Mouse (Mus musculus) cerebellum, adult 2 months (tissue): ENCODE data around the gene Bst1. TPM values are rescaled to one million over a fixed set of nuclear protein-coding genes. Genes with fewer than 3 reads are reported as not detected.

ENCODE experiments used
- DNase-seq, 2 experiments: peaks; one replicate each; pipeline ENCODE4 v3.0.0; 2021
- H3K27ac ChIP-seq: fragments of 200-500 bp; 2 replicates; pipeline ENCODE4 v1.5.1; 2012; ENCODE audit warnings: low read length, control low read depth, inconsistent platforms; ENCODE audit not compliant: insufficient read depth
- H3K27me3 ChIP-seq: fragments of 200-500 bp; 2 replicates; pipeline ENCODE4 v1.6.1; 2012; ENCODE audit warnings: inconsistent platforms, mild to moderate bottlenecking, low read length, moderate library complexity; ENCODE audit not compliant: control insufficient read depth, insufficient read depth
- H3K4me1 ChIP-seq: fragments of 200-500 bp; 2 replicates; pipeline ENCODE4 v1.6.1; 2011; ENCODE audit warnings: low read length; ENCODE audit not compliant: control insufficient read depth, insufficient read depth
- H3K4me3 ChIP-seq: fragments of 200-500 bp; replicated peaks from 2 replicates; pipeline ENCODE3; 2011; ENCODE audit warnings: mild to moderate bottlenecking, low read depth, low read length, control low read depth; ENCODE audit not compliant: insufficient read depth
- CTCF ChIP-seq: fragments of 200-500 bp; IDR thresholded peaks from 2 replicates; pipeline ENCODE4 v1.5.1; 2011; ENCODE audit warnings: low read depth, mild to moderate bottlenecking, control low read depth, low read length, moderate library complexity, borderline replicate concordance; ENCODE audit not compliant: insufficient read depth
- POLR2A ChIP-seq: fragments of 200-500 bp; IDR thresholded peaks from 2 replicates; pipeline ENCODE4 v1.6.1; 2011; ENCODE audit warnings: low read length, control low read depth, borderline replicate concordance; ENCODE audit not compliant: insufficient read depth
- WGBS: fragments of 180-500 bp; shearing (Covaris S2); methylation state at CpG from one replicate; pipeline ENCODE4 v1.1.7; 2018; 5-methylcytosine and 5-hydroxymethylcytosine counted together
- polyA plus RNA-seq: library from polyadenylated mRNA; depleted of rRNA; stranded (reverse); fragments of >200 nt; gene quantifications from 2 replicates; pipeline ENCODE4 v1.2.3, GENCODE M21; 2012

Bst1 gene
- polyA plus RNA-seq, 1 experiment, result 0.28 TPM

DNA sequence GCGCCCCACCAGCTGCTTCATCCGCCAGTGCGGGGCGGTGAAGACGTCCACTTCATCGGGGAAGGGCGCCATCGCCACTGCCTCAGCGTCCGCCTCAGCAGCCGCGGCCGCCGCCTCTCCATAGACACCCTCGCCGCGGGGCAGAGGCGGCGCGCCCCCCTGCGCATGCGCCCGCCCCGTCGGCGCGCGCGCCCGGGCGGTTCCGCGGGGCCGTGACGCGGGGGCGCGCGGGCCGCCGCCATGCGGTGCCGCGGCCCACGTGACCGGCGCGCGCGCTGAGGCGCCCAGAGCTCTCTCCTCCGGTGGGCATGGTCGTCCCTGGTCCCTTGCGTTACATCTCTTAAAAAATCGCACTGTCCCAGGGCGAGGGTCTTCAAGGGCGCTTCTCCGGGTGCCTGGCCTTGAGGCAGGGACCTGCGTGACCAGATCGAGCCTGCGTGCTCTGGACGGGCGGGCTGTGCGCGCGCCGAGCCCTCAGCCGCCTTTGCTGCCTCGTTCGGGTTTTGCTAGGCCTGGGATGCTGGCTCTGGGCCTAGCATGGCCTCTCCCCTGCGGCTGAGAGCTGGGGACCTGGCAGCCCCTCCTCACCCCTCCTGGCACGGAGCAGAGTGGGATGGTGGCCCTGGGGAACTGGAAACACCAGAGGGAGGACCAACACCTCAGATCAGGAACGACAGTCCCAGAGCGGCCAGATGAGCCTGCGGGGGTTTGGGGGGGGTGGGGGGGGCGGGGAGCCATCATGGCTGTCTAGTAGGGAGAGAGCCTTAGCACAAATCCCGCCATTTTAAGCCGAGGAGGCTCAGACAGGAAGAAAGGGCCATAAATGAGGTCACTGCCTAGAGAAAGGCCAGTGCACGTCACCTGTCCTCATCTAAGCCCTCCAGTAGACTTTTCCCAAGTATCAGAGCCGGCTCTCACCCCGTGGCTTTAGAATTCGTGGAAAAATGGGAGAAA, 36.4 kb upstream of the Bst1 start:
- H3K27me3 ChIP-seq, result no peaks in the 10 kb centered on the region
- H3K27ac ChIP-seq, result peak overlapping the region; percentile 96
- DNase-seq, result peak; percentile 82 to 89
- H3K4me1 ChIP-seq, result no peaks in the 10 kb centered on the region; the same call in 1 of the 2 replicates
- 2% methylated on average over 80 of the region's 82 CpGs for whole genome bisulfite sequencing
- TF ChIP-seq CTCF, result no peak
- TF ChIP-seq POLR2A, result peak; percentile 94
- H3K4me3 ChIP-seq, result peak overlapping the region; percentile 84

DNA sequence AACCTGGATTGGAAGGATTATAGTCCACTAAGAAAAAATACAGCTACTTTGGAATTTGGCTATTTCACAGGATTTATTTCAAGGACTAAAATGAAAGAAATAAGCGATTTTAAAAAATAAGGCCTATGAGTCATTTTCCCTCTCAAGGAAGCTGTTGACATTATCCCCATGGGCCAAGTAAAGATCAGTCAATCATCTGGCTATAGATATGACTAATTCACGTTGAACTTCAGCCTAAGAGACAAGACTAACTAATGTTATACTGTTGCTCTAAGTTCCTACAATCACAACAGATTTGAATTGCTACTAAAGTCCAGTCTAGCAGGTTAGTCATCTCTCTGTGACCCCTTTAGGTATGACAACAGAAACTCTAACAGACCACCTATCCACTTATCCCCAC, 34.7 kb upstream of the Bst1 start:
- DNase-seq, result no peak
- WGBS, result 90% methylated on average over 2 of the region's 2 CpGs
- H3K4me1 ChIP-seq, result no peaks in the 10 kb centered on the region

GRCm38 (mm10) chr5:43786607-43787006, 32.1 kb upstream of the Bst1 start:
- 90% methylated on average over 4 of the region's 4 CpGs for WGBS
- DNase-seq, result no peak
- Histone ChIP-seq H3K4me3 (no peak overlapping the region), H3K27ac (no peak overlapping the region), H3K4me1 (no peaks in the 10 kb centered on the region), H3K27me3 (no peaks in the 10 kb centered on the region)
- TF ChIP-seq POLR2A (no peak), CTCF (no peak)

More for the DNA sequence above, 34.7 kb upstream of the Bst1 start:
- Histone ChIP-seq H3K4me3 (no peak overlapping the region), H3K27ac (no peak overlapping the region), H3K27me3 (no peaks in the 10 kb centered on the region)
- TF ChIP-seq CTCF (no peak), POLR2A (no peak)

DNA sequence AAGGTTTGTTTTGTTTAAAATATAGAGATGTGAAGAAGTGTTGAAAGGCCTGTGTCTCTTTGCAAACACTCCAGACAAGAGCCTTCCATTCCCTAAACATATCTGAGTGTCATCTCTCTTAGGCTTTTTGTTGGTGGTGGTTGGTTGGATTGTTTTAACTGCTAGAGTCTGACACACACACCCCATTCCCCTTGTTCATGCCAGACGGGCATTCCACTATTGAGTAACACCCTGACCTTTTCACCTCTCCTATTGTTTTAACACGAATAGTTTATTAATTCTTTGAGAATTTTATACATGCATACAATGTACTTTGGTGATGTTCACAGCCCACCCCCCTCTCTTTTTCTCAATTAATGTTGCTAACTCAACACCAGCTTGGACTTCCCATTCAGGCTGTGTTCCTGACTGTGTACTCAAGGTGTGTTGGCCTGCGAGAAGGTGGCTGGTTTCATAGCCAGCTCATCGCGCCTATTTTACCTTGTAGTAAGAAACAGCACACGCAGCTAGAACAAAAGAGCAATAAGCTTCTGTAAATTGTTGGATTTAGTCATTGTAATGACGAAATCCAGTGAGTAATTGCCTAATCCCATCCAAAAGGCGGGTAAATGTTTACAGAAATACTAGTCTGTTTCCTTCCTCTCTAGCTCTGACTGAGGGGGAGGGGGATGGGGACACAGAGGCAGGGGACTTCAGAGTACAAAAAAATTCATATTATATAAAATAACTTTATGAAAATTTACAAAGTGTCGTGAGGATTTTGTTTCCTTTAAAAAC, 30.5 kb upstream of the Bst1 start:
- TF ChIP-seq POLR2A (no peak), CTCF (no peak)
- H3K27me3 ChIP-seq, result no peaks in the 10 kb centered on the region
- no peak overlapping the region for H3K4me3 ChIP-seq
- no peak overlapping the region for H3K27ac ChIP-seq
- no peaks in the 10 kb centered on the region for H3K4me1 ChIP-seq
- 80% methylated on average over 9 of the region's 9 CpGs for WGBS
- DNase-seq, result no peak

DNA sequence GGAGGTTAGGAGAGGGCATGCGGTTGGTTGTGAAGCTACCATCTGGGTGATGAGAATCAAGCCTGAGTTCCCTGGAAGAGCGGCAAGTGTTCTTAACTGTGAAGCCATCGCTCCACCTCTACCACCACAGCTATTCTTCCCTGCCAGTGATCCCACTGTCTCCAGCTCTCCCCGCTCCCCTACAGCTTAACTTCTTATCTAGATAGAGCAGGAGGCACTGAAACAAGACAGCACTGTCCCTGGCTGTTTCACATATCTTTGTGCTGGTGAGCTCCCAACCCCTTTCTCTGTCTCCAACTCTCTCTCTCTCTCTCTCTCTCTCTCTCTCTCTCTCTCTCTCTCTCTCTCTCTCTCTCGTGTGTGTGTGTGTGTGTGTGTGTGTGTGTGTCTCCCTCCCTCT, 26.3 kb upstream of the Bst1 start:
- Histone ChIP-seq H3K27me3 (no peaks in the 10 kb centered on the region), H3K27ac (no peak overlapping the region), H3K4me3 (no peak overlapping the region), H3K4me1 (no peaks in the 10 kb centered on the region)
- TF ChIP-seq CTCF (no peak), POLR2A (no peak)
- 86% methylated on average over 5 of the region's 5 CpGs for WGBS
- no peak for DNase-seq

- H3K4me1 ChIP-seq, result no peaks in the 10 kb centered on the region
- TF ChIP-seq POLR2A (no peak), CTCF (no peak)
- H3K27ac ChIP-seq, result no peak overlapping the region
- H3K4me3 ChIP-seq, result no peak overlapping the region
- DNase-seq, result no peak
- WGBS, result 86% methylated on average over 5 of the region's 5 CpGs
- H3K27me3 ChIP-seq, result no peaks in the 10 kb centered on the region
These were observed 19.2 kb upstream of the Bst1 start for GRCm38 (mm10) chr5:43799530-43799929.

GRCm38 (mm10) chr5:43800700-43801099, 18.0 kb upstream of the Bst1 start:
- TF ChIP-seq CTCF (no peak), POLR2A (no peak)
- 88% methylated on average over 1 of the region's 1 CpGs for WGBS
- DNase-seq, result no peak
- Histone ChIP-seq H3K27ac (no peak overlapping the region), H3K27me3 (no peaks in the 10 kb centered on the region), H3K4me1 (no peaks in the 10 kb centered on the region), H3K4me3 (no peak overlapping the region)
